In genomic region chr4:154898506-154899446, GRCm38 (mm10) we compare ENCODE assay signal across 7 mouse cellular contexts. TPM values are rescaled to one million over a fixed set of nuclear protein-coding genes. Genes with fewer than 3 reads are reported as not detected.
DNase-seq lines count a peak whose midpoint lies in the region; ATAC-seq lines count a peak whose summit lies in the region.

Gene Fam213b, minus strand, starts transcription at chr4:154899135.

- ATAC-seq in megakaryocyte progenitor cell, adult 5-6 weeks (replicated peaks; ENCODE audit: poor library complexity), result peak; percentile 93

- intact Hi-C loops in gastrocnemius, postnatal 14 days (cut with DNase I; ENCODE audit: low total_unique reads), result no loop called here
- intact Hi-C loops in left cerebral cortex, postnatal 10 days (cut with DNase I), result no loop called here

- peak; percentile 89 for DNase-seq in adrenal gland, postnatal 10 days
- peak; percentile 95 for DNase-seq in embryo, embryonic 11 days
- DNase-seq in gastrocnemius, postnatal 14 days, result peak; percentile 81
- peak; percentile 89 for DNase-seq in induced T-regulatory cell, adult 2 months (ENCODE audit: low read depth)
- DNase-seq in left cerebral cortex, postnatal 10 days (ENCODE audit: extremely low spot score in 1 of 2, low spot score in 2 of 2), result peak; percentile 67 to 88
- peak; percentile 76 to 81 for DNase-seq in right cerebral cortex, postnatal 36 days (ENCODE audit: low spot score in 2 of 2)

RNA-seq across cellular contexts. Expression of gene Fam213b, which starts in this region (rescaled TPM):
- 10 to 100 TPM; 37.8 to 44.3 TPM for total RNA-seq in adrenal gland, postnatal 10 days (2021)
- total RNA-seq in gastrocnemius, postnatal 14 days (2021), result 100 to 1,000 TPM; 110 to 112 TPM
- total RNA-seq in left cerebral cortex, postnatal 10 days (2021), result 10 to 100 TPM; 25.5 to 26.0 TPM
- 5.0 and 5.6 TPM in 2 replicates for total RNA-seq in megakaryocyte progenitor cell, adult 5-6 weeks (2015)
- 1.8 and 5.6 TPM in 2 replicates for total RNA-seq in megakaryocyte progenitor cell, adult 5-6 weeks (2017)

Comparison
In these comparisons a context has a peak if more than half of its experiments do, and no peak if none do; other contexts are left out.
1. Peak in every context shown above with its lines: DNase-seq and ATAC-seq.
2. RNA of gene Fam213b (total RNA-seq): 110 to 112 TPM in gastrocnemius, postnatal 14 days, 37.8 to 44.3 TPM in adrenal gland, postnatal 10 days and 25.5 to 26.0 TPM in left cerebral cortex, postnatal 10 days; 1.8 to 5.6 TPM in megakaryocyte progenitor cell, adult 5-6 weeks; every median in the first group is over 4 times any median in the second.